Mouse (Mus musculus): ENCODE measurements around the gene Chst3.
A peak's percentile ranks its signal among the peaks of the same experiment; 100 is the strongest.

DNA sequence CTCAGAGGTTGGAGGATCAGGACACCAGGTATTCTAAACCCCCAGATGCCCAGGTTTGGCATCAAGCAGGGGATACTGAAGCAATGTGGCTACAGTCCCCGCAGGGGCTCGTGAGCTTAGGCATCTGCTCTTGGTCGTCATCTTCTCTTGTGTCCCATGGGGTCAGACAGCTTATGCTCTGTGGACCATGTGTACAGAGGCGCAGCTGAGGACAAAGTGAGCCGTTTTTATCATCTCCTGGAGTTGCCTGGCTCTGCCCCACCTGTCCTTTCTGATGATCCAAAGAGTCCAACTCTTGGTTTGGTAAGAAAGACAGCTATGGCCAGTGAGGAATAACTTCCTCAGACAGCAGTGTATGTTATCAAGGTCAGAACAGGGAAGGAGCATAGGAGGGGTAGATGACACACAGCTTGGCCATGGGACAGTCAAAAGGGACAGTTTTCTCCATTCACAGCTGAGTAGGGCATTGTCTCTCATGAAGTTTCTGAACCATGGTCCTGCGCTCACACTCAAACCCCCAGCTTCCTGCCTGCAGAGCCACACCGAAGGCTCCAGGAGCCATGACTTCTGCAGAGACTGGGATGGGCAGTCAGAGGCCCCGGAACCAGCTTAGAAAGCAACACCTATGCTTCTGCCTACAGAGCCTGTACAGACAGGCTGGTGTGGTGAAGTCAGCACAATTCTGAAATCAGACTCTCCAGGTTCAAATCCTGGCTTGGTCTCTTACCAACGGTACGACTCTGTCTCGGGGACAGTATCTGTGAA lies 2.5 kb downstream of the Chst3 start:
- no peak for TF ChIP-seq MAZ (IDR thresholded peaks at IDR 0.05; ENCODE audit: low read depth, low read length)
- 0 out of 2 replicates have a peak, but pooled peaks have one; percentile 11 for TF ChIP-seq MYC (IDR thresholded peaks at IDR 0.05; ENCODE audit: low read depth, low read length)
- TF ChIP-seq JUN (IDR thresholded peaks at IDR 0.05; ENCODE audit: insufficient read depth, low read depth, low read length) = no peak
- no peak for TF ChIP-seq CHD2 (IDR thresholded peaks at IDR 0.05; ENCODE audit: low read length)
- no peak for TF ChIP-seq CTCF (conservative IDR thresholded peaks at IDR 0.05 in 1 of 2, IDR thresholded peaks at IDR 0.05 in 1 of 2; ENCODE audit: low read depth in 2 of 2, low read length in 2 of 2)
- TF ChIP-seq GABPA (IDR thresholded peaks at IDR 0.05; ENCODE audit: insufficient replicate concordance, low read depth, low read length) = no peak
